Mouse (Mus musculus): ENCODE data around the gene Maats1. TPM values are rescaled to one million over a fixed set of nuclear protein-coding genes. Genes with fewer than 3 reads are reported as not detected.

The Maats1 gene
- polyA plus RNA-seq, 1 experiment from 2014 or later: not detected

GRCm38 (mm10) chr16:38370633-38371374 lies 28.9 kb upstream of the Maats1 start:
- H3K9me3 ChIP-seq (ENCODE audit: control insufficient read depth, low read length): no peaks in the 10 kb centered on the region
- no peaks in the 10 kb centered on the region for H3K27me3 ChIP-seq (ENCODE audit: control insufficient read depth, insufficient read depth, low read length)
- ATAC-seq (ENCODE audit: insufficient number of reproducible peaks, insufficient read depth, low FRiP score, low read depth): no peak
- H3K4me3 ChIP-seq (ENCODE audit: control insufficient read depth in 1 of 2, insufficient read depth in 1 of 2, low read depth in 1 of 2, low read length in 2 of 2): no peak overlapping the region
- WGBS: 52% methylated on average over 8 of the region's 8 CpGs
- H3K27ac ChIP-seq (replicated peaks in 1 of 2; ENCODE audit: control insufficient read depth in 1 of 2, insufficient read depth in 1 of 2, low read depth in 2 of 2, low read length in 2 of 2): 0 out of 4 replicates have a peak overlapping the region, but pooled peaks of 1 of the 2 experiments have one; percentile 24
- 0 out of 2 replicates have a peak overlapping the region, but pooled peaks have one; percentile 11 for H3K4me2 ChIP-seq (ENCODE audit: low read length)
- H3K36me3 ChIP-seq (ENCODE audit: control insufficient read depth, insufficient read depth, low read length): peaks cover 78% of the 10 kb centered on the region
- 0 out of 2 replicates have a peak overlapping the region, but pooled peaks have one; percentile 26 for H3K9ac ChIP-seq (ENCODE audit: low read length)
- H3K4me1 ChIP-seq (ENCODE audit: control insufficient read depth in 2 of 2, insufficient read depth in 2 of 2, low read length in 2 of 2): peaks cover 28 to 72% of the 10 kb centered on the region in 2 experiments

- WGBS: 73% methylated on average over 4 of the region's 4 CpGs
- no peaks in the 10 kb centered on the region for H3K9me3 ChIP-seq (ENCODE audit: control insufficient read depth, low read length)
- no peak overlapping the region for H3K4me3 ChIP-seq (ENCODE audit: control insufficient read depth in 1 of 2, insufficient read depth in 1 of 2, low read depth in 1 of 2, low read length in 2 of 2)
- H3K27ac ChIP-seq (replicated peaks in 1 of 2; ENCODE audit: control insufficient read depth in 1 of 2, insufficient read depth in 1 of 2, low read depth in 2 of 2, low read length in 2 of 2): peak overlapping the region in 1 of 2 experiments; percentile 34; a peak in 2 of 4 replicates
- H3K27me3 ChIP-seq (ENCODE audit: control insufficient read depth, insufficient read depth, low read length): no peaks in the 10 kb centered on the region
- peak overlapping the region; percentile 51; the same call in 1 of the 2 replicates for H3K4me2 ChIP-seq (ENCODE audit: low read length)
- peaks cover 78% of the 10 kb centered on the region for H3K36me3 ChIP-seq (ENCODE audit: control insufficient read depth, insufficient read depth, low read length)
- ATAC-seq (ENCODE audit: insufficient number of reproducible peaks, insufficient read depth, low FRiP score, low read depth): no peak
- peak overlapping the region; percentile 43; the same call in 1 of the 2 replicates for H3K9ac ChIP-seq (ENCODE audit: low read length)
- peaks cover 26 to 64% of the 10 kb centered on the region in 2 experiments for H3K4me1 ChIP-seq (ENCODE audit: control insufficient read depth in 2 of 2, insufficient read depth in 2 of 2, low read length in 2 of 2)
Observed at GRCm38 (mm10) chr16:38369992-38370484, 28.1 kb upstream of the Maats1 start.

- no peaks in the 10 kb centered on the region for H3K9me3 ChIP-seq (ENCODE audit: control insufficient read depth, low read length)
- peaks cover 75% of the 10 kb centered on the region for H3K36me3 ChIP-seq (ENCODE audit: control insufficient read depth, insufficient read depth, low read length)
- H3K27ac ChIP-seq (replicated peaks in 1 of 2; ENCODE audit: control insufficient read depth in 1 of 2, insufficient read depth in 1 of 2, low read depth in 2 of 2, low read length in 2 of 2): 0 out of 4 replicates have a peak overlapping the region, but pooled peaks of 1 of the 2 experiments have one; percentile 38
- no peak for ATAC-seq (ENCODE audit: insufficient number of reproducible peaks, insufficient read depth, low FRiP score, low read depth)
- 75% methylated on average over 8 of the region's 8 CpGs for WGBS
- peak overlapping the region; percentile 51; the same call in 1 of the 2 replicates for H3K4me2 ChIP-seq (ENCODE audit: low read length)
- H3K9ac ChIP-seq (ENCODE audit: low read length): peak overlapping the region; percentile 43; the same call in 1 of the 2 replicates
- no peaks in the 10 kb centered on the region for H3K27me3 ChIP-seq (ENCODE audit: control insufficient read depth, insufficient read depth, low read length)
- H3K4me1 ChIP-seq (ENCODE audit: control insufficient read depth in 2 of 2, insufficient read depth in 2 of 2, low read length in 2 of 2): peaks cover 22 to 58% of the 10 kb centered on the region in 2 experiments
- no peak overlapping the region for H3K4me3 ChIP-seq (ENCODE audit: control insufficient read depth in 1 of 2, insufficient read depth in 1 of 2, low read depth in 1 of 2, low read length in 2 of 2)
Observed at GRCm38 (mm10) chr16:38369431-38369830, 27.5 kb upstream of the Maats1 start.

GRCm38 (mm10) chr16:38369000-38369399 lies 27.1 kb upstream of the Maats1 start:
- ATAC-seq (ENCODE audit: insufficient number of reproducible peaks, insufficient read depth, low FRiP score, low read depth): no peak
- Histone ChIP-seq H3K9ac (ENCODE audit: low read length) (peak overlapping the region; percentile 43), H3K4me1 (ENCODE audit: control insufficient read depth in 2 of 2, insufficient read depth in 2 of 2, low read length in 2 of 2) (peaks cover 19 to 54% of the 10 kb centered on the region in 2 experiments), H3K27me3 (ENCODE audit: control insufficient read depth, insufficient read depth, low read length) (no peaks in the 10 kb centered on the region), H3K4me3 (ENCODE audit: control insufficient read depth in 1 of 2, insufficient read depth in 1 of 2, low read depth in 1 of 2, low read length in 2 of 2) (no peak overlapping the region), H3K27ac (replicated peaks in 1 of 2; ENCODE audit: control insufficient read depth in 1 of 2, insufficient read depth in 1 of 2, low read depth in 2 of 2, low read length in 2 of 2) (0 out of 4 replicates have a peak overlapping the region, but pooled peaks of 1 of the 2 experiments have one; percentile 38), H3K4me2 (ENCODE audit: low read length) (peak overlapping the region; percentile 51), H3K36me3 (ENCODE audit: control insufficient read depth, insufficient read depth, low read length) (peaks cover 70% of the 10 kb centered on the region), H3K9me3 (ENCODE audit: control insufficient read depth, low read length) (no peaks in the 10 kb centered on the region)
- WGBS: 63% methylated on average over 7 of the region's 7 CpGs

- H3K27me3 ChIP-seq (ENCODE audit: control insufficient read depth, insufficient read depth, low read length): no peaks in the 10 kb centered on the region
- peaks cover 64% of the 10 kb centered on the region for H3K36me3 ChIP-seq (ENCODE audit: control insufficient read depth, insufficient read depth, low read length)
- H3K9me3 ChIP-seq (ENCODE audit: control insufficient read depth, low read length): no peaks in the 10 kb centered on the region
- peak overlapping the region; percentile 51 for H3K4me2 ChIP-seq (ENCODE audit: low read length)
- no peak overlapping the region; a peak in 1 of 4 replicates for H3K27ac ChIP-seq (replicated peaks in 1 of 2; ENCODE audit: control insufficient read depth in 1 of 2, insufficient read depth in 1 of 2, low read depth in 2 of 2, low read length in 2 of 2)
- 21% methylated on average over 10 of the region's 10 CpGs for WGBS
- H3K4me3 ChIP-seq (ENCODE audit: control insufficient read depth in 1 of 2, insufficient read depth in 1 of 2, low read depth in 1 of 2, low read length in 2 of 2): peak overlapping the region in 1 of 2 experiments; percentile 2; a peak in 1 of 4 replicates
- H3K9ac ChIP-seq (ENCODE audit: low read length): peak overlapping the region; percentile 43
- no peak for ATAC-seq (ENCODE audit: insufficient number of reproducible peaks, insufficient read depth, low FRiP score, low read depth)
- H3K4me1 ChIP-seq (ENCODE audit: control insufficient read depth in 2 of 2, insufficient read depth in 2 of 2, low read length in 2 of 2): peaks cover 14 to 50% of the 10 kb centered on the region in 2 experiments
Observed at GRCm38 (mm10) chr16:38368336-38368735, 26.4 kb upstream of the Maats1 start.

- peak overlapping the region; percentile 14 to 99; a peak in 3 of 4 replicates for H3K27ac ChIP-seq (replicated peaks in 1 of 2; ENCODE audit: control insufficient read depth in 1 of 2, insufficient read depth in 1 of 2, low read depth in 2 of 2, low read length in 2 of 2)
Observed at GRCm38 (mm10) chr16:38366231-38366630, 24.3 kb upstream of the Maats1 start.

GRCm38 (mm10) chr16:38365390-38365789 lies 23.4 kb upstream of the Maats1 start:
- H3K36me3 ChIP-seq (ENCODE audit: control insufficient read depth, insufficient read depth, low read length): peaks cover 37% of the 10 kb centered on the region
- 31% methylated on average over 10 of the region's 10 CpGs for WGBS
- H3K4me2 ChIP-seq (ENCODE audit: low read length): peak overlapping the region; percentile 80
- no peaks in the 10 kb centered on the region for H3K27me3 ChIP-seq (ENCODE audit: control insufficient read depth, insufficient read depth, low read length)
- no peaks in the 10 kb centered on the region for H3K9me3 ChIP-seq (ENCODE audit: control insufficient read depth, low read length)
- peak overlapping the region; percentile 98 for H3K9ac ChIP-seq (ENCODE audit: low read length)
- H3K4me1 ChIP-seq (ENCODE audit: control insufficient read depth in 2 of 2, insufficient read depth in 2 of 2, low read length in 2 of 2): peaks cover 28 to 47% of the 10 kb centered on the region in 2 experiments
- H3K27ac ChIP-seq (replicated peaks in 1 of 2; ENCODE audit: control insufficient read depth in 1 of 2, insufficient read depth in 1 of 2, low read depth in 2 of 2, low read length in 2 of 2): peak overlapping the region; percentile 99 to 100
- no peak for ATAC-seq (ENCODE audit: insufficient number of reproducible peaks, insufficient read depth, low FRiP score, low read depth)
- H3K4me3 ChIP-seq (ENCODE audit: control insufficient read depth in 1 of 2, insufficient read depth in 1 of 2, low read depth in 1 of 2, low read length in 2 of 2): peak overlapping the region; percentile 73 to 93

More at GRCm38 (mm10) chr16:38366231-38366630, 24.3 kb upstream of the Maats1 start:
- Histone ChIP-seq H3K9ac (ENCODE audit: low read length) (peak overlapping the region; percentile 98), H3K36me3 (ENCODE audit: control insufficient read depth, insufficient read depth, low read length) (peaks cover 45% of the 10 kb centered on the region), H3K4me1 (ENCODE audit: control insufficient read depth in 2 of 2, insufficient read depth in 2 of 2, low read length in 2 of 2) (peaks cover 24 to 48% of the 10 kb centered on the region in 2 experiments), H3K9me3 (ENCODE audit: control insufficient read depth, low read length) (no peaks in the 10 kb centered on the region), H3K4me3 (ENCODE audit: control insufficient read depth in 1 of 2, insufficient read depth in 1 of 2, low read depth in 1 of 2, low read length in 2 of 2) (peak overlapping the region; percentile 73 to 93), H3K4me2 (ENCODE audit: low read length) (peak overlapping the region; percentile 80), H3K27me3 (ENCODE audit: control insufficient read depth, insufficient read depth, low read length) (no peaks in the 10 kb centered on the region)
- ATAC-seq (ENCODE audit: insufficient number of reproducible peaks, insufficient read depth, low FRiP score, low read depth): no peak
- WGBS: 24% methylated on average over 4 of the region's 4 CpGs

Measured in heart, embryonic 14.5 days (tissue).